Mouse (Mus musculus): Measurements from ENCODE around the gene Tifab. TPM values are rescaled to one million over a fixed set of nuclear protein-coding genes. Genes with fewer than 3 reads are reported as not detected.

Gene Tifab
- total and polyA plus RNA-seq, 3 experiments: 1.9 to 6.7 (median 4.7) TPM

DNA sequence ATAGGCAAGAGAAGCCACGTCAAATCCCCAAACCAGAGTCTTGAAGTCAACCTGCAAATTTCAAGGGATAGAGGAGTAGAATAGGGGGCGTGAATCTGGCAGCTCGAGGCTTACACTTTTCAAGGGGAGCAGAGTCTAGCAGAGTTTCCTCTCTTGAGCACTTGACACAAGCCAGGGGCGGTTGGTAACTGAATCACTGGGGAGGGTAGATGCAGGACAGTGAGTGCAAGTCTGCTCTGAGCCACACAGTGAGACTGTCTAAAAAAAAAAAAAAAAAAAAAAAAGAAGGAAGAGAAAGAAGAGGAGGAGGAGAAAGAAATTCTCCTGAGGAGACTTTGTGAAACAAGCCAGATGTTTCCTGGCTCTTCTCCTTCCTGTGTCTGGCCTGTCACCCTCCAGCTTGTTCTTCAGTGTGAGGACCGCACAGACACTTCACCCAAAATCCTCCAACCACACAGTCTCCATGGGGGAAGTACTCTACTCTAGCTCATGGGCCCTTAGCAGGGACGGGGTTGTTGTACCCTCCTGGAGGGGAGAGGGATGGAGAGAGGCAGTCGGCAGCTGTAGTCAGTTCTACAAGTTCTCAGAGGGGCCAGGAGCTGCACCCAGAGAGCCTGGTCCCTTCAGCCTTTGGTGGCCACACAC lies 5.7 kb downstream of the Tifab start:
- Histone ChIP-seq H3K36me3 (replicated peaks in 1 of 2; ENCODE audit: control insufficient read depth in 1 of 2, insufficient read depth in 1 of 2, low read length in 1 of 2) (peaks cover 3 to 34% of the 10 kb centered on the region in 2 experiments), H3K4me3 (replicated peaks in 1 of 3; ENCODE audit: low read depth in 2 of 3, low read length in 2 of 3, poor library complexity in 1 of 3) (no peak overlapping the region)
- dilution Hi-C loops (cut with MboI; ENCODE audit: extremely low pct_ligation_motif_present, extremely low pct_unique_long_range_greater_than_20kb, low sequenced_read_pairs): no loop called here

DNA sequence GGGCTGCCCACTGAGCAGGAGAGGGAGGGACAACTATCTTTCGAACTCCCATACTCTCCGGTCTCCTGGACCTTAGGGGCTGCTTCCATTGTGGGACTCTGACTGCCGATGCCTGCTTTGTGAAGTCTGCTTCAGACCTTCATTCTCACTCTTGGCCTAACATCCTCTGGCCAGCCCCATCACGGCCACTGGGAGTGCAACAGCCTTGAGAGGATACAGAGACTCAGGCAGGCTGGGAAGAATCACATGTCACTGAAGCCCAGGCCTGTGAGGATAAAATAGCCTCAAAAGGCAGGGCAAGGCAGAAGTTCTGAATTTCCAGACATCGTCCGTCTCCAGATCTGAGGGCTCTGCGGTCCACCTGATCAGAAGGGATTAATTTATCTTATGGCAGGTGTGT lies 6.6 kb downstream of the Tifab start:
- H3K9me3 ChIP-seq (replicated peaks; ENCODE audit: low read length): no peaks in the 10 kb centered on the region
- TF ChIP-seq EP300 (IDR thresholded peaks at IDR 0.05; ENCODE audit: low read length) (no peak), ZKSCAN1 (IDR thresholded peaks at IDR 0.05; ENCODE audit: borderline replicate concordance, low read depth, low read length) (no peak), POLR2AphosphoS2 (IDR thresholded peaks at IDR 0.05; ENCODE audit: low read depth, low read length) (no peak), GABPA (IDR thresholded peaks at IDR 0.05; ENCODE audit: insufficient replicate concordance, low read depth, low read length) (no peak), SMC3 (IDR thresholded peaks at IDR 0.05; ENCODE audit: low read depth, low read length) (no peak), NELFE (IDR thresholded peaks at IDR 0.05; ENCODE audit: low read depth, low read length) (no peak), POLR2A (IDR thresholded peaks at IDR 0.05; ENCODE audit: low read depth, low read length) (no peak), SIN3A (IDR thresholded peaks at IDR 0.05; ENCODE audit: low read length) (no peak), TBP (conservative IDR thresholded peaks at IDR 0.05; ENCODE audit: low read depth, low read length) (no peak), MAX (IDR thresholded peaks at IDR 0.05; ENCODE audit: low read length) (no peak), USF2 (conservative IDR thresholded peaks at IDR 0.05; ENCODE audit: low read depth, low read length) (no peak), USF1 (IDR thresholded peaks at IDR 0.05; ENCODE audit: low read depth, low read length) (no peak), UBTF (IDR thresholded peaks at IDR 0.05; ENCODE audit: low read depth, low read length) (no peak), MEF2A (IDR thresholded peaks at IDR 0.05; ENCODE audit: borderline replicate concordance, low read depth, low read length) (no peak), MAZ (IDR thresholded peaks at IDR 0.05; ENCODE audit: low read depth, low read length) (no peak), MXI1 (IDR thresholded peaks at IDR 0.05; ENCODE audit: low read depth, low read length) (no peak), CTCF (conservative IDR thresholded peaks at IDR 0.05 in 1 of 2, IDR thresholded peaks at IDR 0.05 in 1 of 2; ENCODE audit: low read depth in 2 of 2, low read length in 2 of 2) (no peak), ZNF384 (IDR thresholded peaks at IDR 0.05; ENCODE audit: low read depth, low read length) (no peak)
- H3K4me2 ChIP-seq (ENCODE audit: insufficient read depth, low read depth, poor library complexity, severe bottlenecking): no peak overlapping the region
- no peak overlapping the region for H3K27ac ChIP-seq (ENCODE audit: insufficient read depth, low read depth)
- H3K27me3 ChIP-seq (replicated peaks): no peaks in the 10 kb centered on the region
- no peak overlapping the region for H3K4me3 ChIP-seq (replicated peaks in 1 of 3; ENCODE audit: low read depth in 2 of 3, low read length in 2 of 3, poor library complexity in 1 of 3)
- in situ Hi-C loops (cut with MboI; ENCODE audit: low pct_ligation_motif_present, low pct_unique_long_range_greater_than_20kb, low sequenced_read_pairs) (no loop called here), dilution Hi-C loops (cut with MboI; ENCODE audit: extremely low pct_ligation_motif_present, extremely low pct_unique_long_range_greater_than_20kb, low sequenced_read_pairs) (no loop called here)
- H3K4me1 ChIP-seq (ENCODE audit: control insufficient read depth in 1 of 2, insufficient read depth in 2 of 2): peaks cover 9 to 67% of the 10 kb centered on the region in 2 experiments; a peak in 3 of 4 replicates
- no peak for DNase-seq (ENCODE audit: extremely low read depth)
- peaks cover 3 to 32% of the 10 kb centered on the region in 2 experiments for H3K36me3 ChIP-seq (replicated peaks in 1 of 2; ENCODE audit: control insufficient read depth in 1 of 2, insufficient read depth in 1 of 2, low read length in 1 of 2)
- H3K9ac ChIP-seq (ENCODE audit: insufficient read depth, low read depth): no peak overlapping the region
- H3K79me2 ChIP-seq (replicated peaks; ENCODE audit: control insufficient read depth, extremely low read depth, insufficient read depth, poor library complexity, severe bottlenecking): no peaks in the 10 kb centered on the region

More for the DNA sequence above, 5.7 kb downstream of the Tifab start:
- H3K4me2 ChIP-seq (ENCODE audit: insufficient read depth, low read depth, poor library complexity, severe bottlenecking): no peak overlapping the region
- DNase-seq (ENCODE audit: extremely low read depth): no peak
- no peak overlapping the region for H3K9ac ChIP-seq (ENCODE audit: insufficient read depth, low read depth)
- H3K4me1 ChIP-seq (ENCODE audit: control insufficient read depth in 1 of 2, insufficient read depth in 2 of 2): peaks cover 9 to 72% of the 10 kb centered on the region in 2 experiments; a peak in 3 of 4 replicates
- TF ChIP-seq POLR2A (IDR thresholded peaks at IDR 0.05; ENCODE audit: low read depth, low read length) (no peak), ZNF384 (IDR thresholded peaks at IDR 0.05; ENCODE audit: low read depth, low read length) (peak; percentile 87)
- H3K9me3 ChIP-seq (replicated peaks; ENCODE audit: low read length): no peaks in the 10 kb centered on the region
- H3K27me3 ChIP-seq (replicated peaks): no peaks in the 10 kb centered on the region
- in situ Hi-C loops (cut with MboI; ENCODE audit: low pct_ligation_motif_present, low pct_unique_long_range_greater_than_20kb, low sequenced_read_pairs): no loop called here
- no peak overlapping the region for H3K27ac ChIP-seq (ENCODE audit: insufficient read depth, low read depth)
- H3K79me2 ChIP-seq (replicated peaks; ENCODE audit: control insufficient read depth, extremely low read depth, insufficient read depth, poor library complexity, severe bottlenecking): no peaks in the 10 kb centered on the region

All from CH12.LX (cell line).